Mouse (Mus musculus) 3134 (cell line): ENCODE results near the gene Methig1.
A peak's percentile ranks its signal among the peaks of the same experiment; 100 is the strongest.

Experiments
- DNase-seq: peaks from one replicate; pipeline ENCODE4 v3.0.0-alpha.2; 2011; ENCODE audit warnings: low spot score; ENCODE audit not compliant: insufficient read length; ENCODE audit errors: extremely low read depth

Methig1 gene

DNA sequence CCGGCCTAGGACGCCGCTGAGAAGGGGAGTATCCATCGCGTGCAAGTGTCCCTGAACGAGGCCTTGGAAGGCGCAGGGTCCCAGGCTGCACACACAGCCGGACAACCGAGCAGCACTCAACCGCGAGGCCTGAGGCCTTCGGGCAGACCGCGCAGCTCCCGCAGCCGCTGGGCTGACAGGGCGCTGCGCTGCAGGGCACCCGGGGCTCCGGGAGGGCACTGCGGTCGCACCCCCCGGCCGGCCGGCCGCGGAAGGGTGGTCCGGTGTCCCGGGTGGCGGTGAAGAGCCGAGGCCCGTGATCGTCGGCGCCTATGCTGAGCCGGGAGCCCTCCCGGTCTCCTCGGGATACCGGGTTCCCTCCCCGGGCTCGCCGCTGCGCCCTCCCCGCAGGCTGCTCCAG lies 69.5 kb downstream of the Methig1 start:
- no peak for DNase-seq

DNA sequence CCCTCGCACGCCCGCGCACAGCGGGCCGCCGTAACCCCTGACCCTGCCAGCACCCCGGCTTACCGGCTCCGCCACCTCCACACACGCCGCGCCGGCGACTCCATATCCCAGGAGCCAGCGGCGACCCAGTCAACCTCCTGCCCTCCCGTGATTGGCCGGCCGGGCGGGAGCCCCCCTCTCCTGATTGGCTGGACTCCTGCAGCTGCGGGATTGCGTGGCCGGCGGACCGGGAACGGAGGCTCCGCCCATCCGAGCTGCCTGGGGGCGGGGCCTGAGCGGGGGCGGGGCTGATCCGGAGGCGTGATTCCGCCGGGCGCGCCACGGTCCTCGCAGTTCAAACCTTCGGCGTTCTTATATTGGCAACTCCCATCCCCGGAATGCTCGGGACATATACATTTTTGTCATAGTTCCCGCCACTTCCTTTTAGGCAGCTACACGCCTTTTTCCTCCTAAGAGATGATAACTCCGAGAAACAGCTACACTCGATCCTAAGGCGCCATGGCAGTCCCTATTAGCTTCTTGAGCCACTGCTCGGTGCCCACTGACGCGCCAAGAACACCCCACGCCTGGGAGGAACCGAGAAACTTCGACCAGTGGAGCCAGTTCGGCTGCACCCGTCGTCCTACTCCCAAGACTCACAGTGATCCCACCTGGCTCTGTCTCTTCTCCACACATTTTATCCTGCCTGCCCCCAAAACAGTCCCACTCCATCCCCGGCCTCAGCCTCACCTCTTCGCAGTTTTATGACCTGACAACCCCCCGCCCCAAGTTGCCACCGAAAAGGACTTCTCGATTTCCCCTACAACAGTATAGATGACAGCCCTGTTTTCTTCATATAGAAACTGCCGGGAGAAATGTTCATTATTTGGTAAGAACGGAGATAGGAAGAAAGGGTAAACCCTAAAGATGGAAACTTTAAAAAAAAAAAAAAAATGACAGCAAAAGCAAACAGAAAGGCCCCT lies 70.2 kb downstream of the Methig1 start:
- DNase-seq = peak; percentile 91

DNA sequence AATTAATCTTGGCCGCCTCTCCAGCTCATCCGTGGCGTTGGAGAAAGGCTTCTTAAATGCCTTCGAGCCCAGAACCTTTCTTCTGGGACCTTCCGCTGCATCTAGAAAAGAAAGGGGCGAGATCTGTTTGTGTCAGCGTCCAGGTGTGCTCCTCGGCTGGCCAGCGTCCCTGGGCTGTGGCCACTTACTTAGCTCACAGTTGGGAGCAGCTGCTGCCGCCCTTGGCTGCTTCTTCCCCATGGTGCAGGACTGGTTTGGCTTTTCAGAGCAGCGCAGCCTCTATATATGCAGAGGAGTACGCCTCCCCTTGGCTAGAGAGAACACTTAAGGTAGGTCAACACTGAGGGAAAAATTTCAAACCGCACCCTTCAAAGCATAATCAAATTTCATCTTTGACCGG lies 71.0 kb downstream of the Methig1 start:
- DNase-seq = no peak

DNA sequence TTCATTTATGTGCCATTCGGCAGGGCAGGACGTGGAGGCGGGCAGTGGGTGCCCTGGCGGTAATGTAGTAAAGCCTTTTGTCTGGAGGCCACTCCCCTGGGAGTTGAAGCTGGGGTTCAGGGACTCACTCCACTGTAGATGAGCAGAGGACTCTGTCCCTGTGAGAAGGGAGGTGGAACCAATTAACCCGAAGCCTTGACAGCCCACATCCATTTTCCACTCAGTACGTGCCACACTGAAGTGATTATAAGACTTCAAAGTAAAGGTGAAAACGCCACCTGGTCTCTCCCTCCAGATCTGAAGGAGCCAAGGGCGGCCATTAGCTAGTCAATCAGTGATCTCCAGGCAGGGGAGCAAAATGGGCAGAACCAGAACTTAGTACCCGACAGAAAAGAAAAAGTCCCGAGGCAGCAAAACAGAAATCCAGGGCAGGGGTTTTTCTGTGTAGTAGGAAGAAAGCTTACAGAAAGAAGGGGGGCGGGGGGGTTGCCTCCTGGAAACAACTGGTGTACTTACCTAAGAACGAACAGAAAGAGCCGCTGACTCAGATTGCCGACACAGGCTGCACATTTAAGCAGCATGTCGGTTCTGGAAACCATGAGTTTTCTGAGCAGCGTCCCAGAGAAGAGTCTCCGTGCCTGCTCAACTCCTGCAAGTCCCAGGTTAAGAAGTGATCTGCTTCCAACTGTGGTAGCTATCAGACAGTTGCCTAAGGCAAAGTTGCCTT lies 71.6 kb downstream of the Methig1 start, which contains the start of gene Slc11a2:
Slc11a2 (minus strand) TSS at position 677 of the 727 bp plus-strand sequence.
- no peak for DNase-seq

DNA sequence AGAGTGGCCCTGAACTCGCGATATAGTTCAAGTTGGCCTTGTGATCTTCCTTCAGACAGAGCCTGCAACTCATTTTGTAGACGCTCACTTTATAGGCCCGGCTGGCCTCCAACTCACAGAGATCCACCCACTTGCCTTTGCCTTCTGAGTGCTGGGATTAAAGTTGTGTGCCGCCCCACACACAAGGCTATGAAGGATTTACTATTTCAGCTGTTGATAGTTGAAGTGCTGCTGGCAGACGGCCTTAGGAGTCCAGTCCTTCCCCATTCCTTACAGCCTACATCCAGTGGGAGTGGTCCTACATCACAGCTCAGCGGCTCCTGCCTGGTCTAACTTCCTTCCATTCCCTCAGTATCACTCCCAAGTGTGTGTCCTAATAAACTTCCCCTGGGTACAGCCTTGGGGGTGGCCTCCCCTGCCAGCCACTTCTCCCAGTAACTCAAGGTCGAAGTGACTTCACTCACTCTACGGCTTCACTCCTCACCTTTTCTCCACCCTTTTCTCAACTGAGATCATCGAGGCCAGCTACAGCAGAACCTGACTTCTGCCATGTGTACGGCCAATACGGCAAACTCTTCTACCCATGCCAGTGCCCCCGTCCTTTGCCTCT lies 75.5 kb downstream of the Methig1 start:
- no peak for DNase-seq

DNA sequence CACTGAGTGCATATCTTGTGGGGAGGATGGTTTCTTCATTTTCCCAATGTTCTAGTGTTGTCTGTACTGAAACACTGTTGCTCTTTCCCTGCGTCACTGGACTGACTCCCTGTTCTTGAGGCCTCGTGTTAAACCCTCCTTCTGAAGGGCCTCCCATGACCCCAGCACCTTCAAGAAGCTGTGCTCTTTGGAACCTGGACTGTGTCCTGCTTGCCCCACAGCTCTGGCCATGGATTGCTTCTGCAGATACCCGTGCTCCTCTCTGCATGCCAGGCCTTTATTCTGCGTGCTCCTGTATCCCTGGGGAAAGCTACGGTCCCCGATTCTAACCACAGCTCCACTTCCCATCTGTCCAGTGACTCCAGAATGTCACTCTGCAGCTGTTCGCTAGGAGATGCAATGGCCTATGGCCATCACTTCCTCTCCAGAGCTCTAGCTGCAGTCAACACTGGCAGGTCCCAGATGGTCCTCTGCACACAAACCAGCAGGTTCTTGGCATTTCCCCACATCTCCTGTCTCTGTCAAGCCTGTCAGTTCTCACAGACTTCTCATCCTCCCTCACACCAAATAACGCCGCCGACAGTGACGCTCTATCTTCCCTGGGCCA lies 77.1 kb downstream of the Methig1 start:
- DNase-seq = no peak

DNA sequence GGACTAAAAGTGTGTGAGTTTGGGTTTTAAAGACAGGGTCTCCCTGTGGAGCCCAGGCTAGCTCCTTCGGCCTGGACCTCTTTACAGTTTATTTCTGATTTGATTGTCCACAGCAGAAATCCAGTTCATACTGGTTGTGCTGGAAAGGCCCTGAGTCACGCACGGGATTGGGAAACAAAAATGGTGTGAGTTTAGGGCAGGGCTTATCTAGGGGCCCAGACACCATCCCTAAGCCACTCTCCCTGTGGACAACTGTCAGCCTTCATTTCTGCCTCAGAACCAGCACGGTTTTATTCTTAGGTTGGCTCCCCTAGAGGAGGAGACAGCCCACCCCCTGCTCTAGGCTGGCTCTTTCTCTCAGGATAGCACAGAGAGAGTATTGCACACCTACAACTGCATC lies 80.3 kb downstream of the Methig1 start:
- no peak for DNase-seq
